Mouse (Mus musculus) kidney, embryonic 16.5 days (tissue): ENCODE data around the gene Wdpcp. TPM values are rescaled to one million over a fixed set of nuclear protein-coding genes. Genes with fewer than 3 reads are reported as not detected.

ENCODE experiments used
- ATAC-seq: fragments of 200-750 bp; cut with Nextera tagmentation; 2 replicates; pipeline ENCODE4 v1.8.0; 2017; ENCODE audit warnings: moderate TSS enrichment; ENCODE audit not compliant: low FRiP score, low TSS enrichment
- H3K27ac ChIP-seq: fragments of 300-500 bp; sonication (generic); 2 replicates; pipeline ENCODE4 v1.5.1; 2014; ENCODE audit warnings: low read length
- H3K27me3 ChIP-seq: fragments of 300-500 bp; sonication (generic); 2 replicates; pipeline ENCODE4 v1.6.1; 2014; ENCODE audit warnings: low read length, control low read depth, mixed read lengths; ENCODE audit not compliant: insufficient read depth
- H3K36me3 ChIP-seq: fragments of 300-500 bp; sonication (generic); 2 replicates; pipeline ENCODE4 v1.6.1; 2014; ENCODE audit warnings: low read length, control low read depth, mixed read lengths; ENCODE audit not compliant: insufficient read depth
- H3K4me1 ChIP-seq: fragments of 300-500 bp; sonication (generic); 2 replicates; pipeline ENCODE4 v1.6.1; 2014; ENCODE audit warnings: low read length, control low read depth, mixed read lengths; ENCODE audit not compliant: insufficient read depth
- H3K4me2 ChIP-seq: fragments of 300-500 bp; sonication (generic); replicated peaks from 2 replicates; pipeline ENCODE4 v1.6.1; 2014; ENCODE audit warnings: low read depth, low read length
- H3K4me3 ChIP-seq: fragments of 300-500 bp; sonication (generic); 2 replicates; pipeline ENCODE4 v1.5.1; 2014; ENCODE audit warnings: mild to moderate bottlenecking, low read length
- H3K9ac ChIP-seq: fragments of 300-500 bp; sonication (generic); replicated peaks from 2 replicates; pipeline ENCODE4 v1.6.1; 2014; ENCODE audit warnings: low read length
- H3K9me3 ChIP-seq: fragments of 300-500 bp; sonication (generic); 2 replicates; pipeline ENCODE4 v1.6.1; 2016; ENCODE audit warnings: low read length, control low read depth
- WGBS: fragments of 180-500 bp; shearing (Covaris S2); extraction: QIAGEN DNeasy Blood & Tissue Kit; methylation state at CpG from one replicate; pipeline ENCODE4 v1.1.7; 2014; 5-methylcytosine and 5-hydroxymethylcytosine counted together
- polyA plus RNA-seq: library from polyadenylated mRNA; unstranded; fragments of >200 nt; fragmentation: Nextera tagmentation; extraction: Ambion mirVana; gene quantifications from 2 replicates; pipeline ENCODE4 v1.2.1, GENCODE M21; 2015

Gene Wdpcp
- polyA plus RNA-seq, 1 experiment from 2014 or later: 13.4 TPM

GRCm38 (mm10) chr11:21567733-21568132 lies 4.3 kb upstream of the Wdpcp start:
- no peak overlapping the region for H3K4me2 ChIP-seq
- no peak overlapping the region for H3K4me3 ChIP-seq
- no peak for ATAC-seq
- H3K4me1 ChIP-seq: peaks cover 19% of the 10 kb centered on the region
- WGBS: 87% methylated on average over 1 of the region's 1 CpGs
- H3K9me3 ChIP-seq: no peaks in the 10 kb centered on the region
- H3K36me3 ChIP-seq: peaks cover 25% of the 10 kb centered on the region
- no peak overlapping the region for H3K27ac ChIP-seq
- H3K9ac ChIP-seq: no peak overlapping the region
- H3K27me3 ChIP-seq: no peaks in the 10 kb centered on the region

- no peak for ATAC-seq
- Histone ChIP-seq H3K27ac (peak overlapping the region; percentile 41; the same call in 1 of the 2 replicates), H3K27me3 (no peaks in the 10 kb centered on the region), H3K4me3 (peak overlapping the region; percentile 17; the same call in 1 of the 2 replicates), H3K9ac (peak overlapping the region; percentile 31; the same call in 1 of the 2 replicates), H3K9me3 (no peaks in the 10 kb centered on the region), H3K4me1 (peaks cover 23% of the 10 kb centered on the region), H3K36me3 (peaks cover 17% of the 10 kb centered on the region), H3K4me2 (peak overlapping the region; percentile 11)
- WGBS: 40% methylated on average over 5 of the region's 5 CpGs
Measured at GRCm38 (mm10) chr11:21569002-21569401, 3.0 kb upstream of the Wdpcp start.

- Histone ChIP-seq H3K4me1 (peaks cover 23% of the 10 kb centered on the region), H3K27ac (peak overlapping the region; percentile 62), H3K27me3 (no peaks in the 10 kb centered on the region), H3K4me2 (peak overlapping the region; percentile 42), H3K4me3 (peak overlapping the region; percentile 22), H3K9me3 (no peaks in the 10 kb centered on the region), H3K36me3 (peaks cover 16% of the 10 kb centered on the region), H3K9ac (peak overlapping the region; percentile 32)
- WGBS: 37% methylated on average over 3 of the region's 3 CpGs
- ATAC-seq: no peak
Measured at GRCm38 (mm10) chr11:21569456-21570108, 2.5 kb upstream of the Wdpcp start.

GRCm38 (mm10) chr11:21570109-21570474 lies 1.9 kb upstream of the Wdpcp start:
- Histone ChIP-seq H3K36me3 (peaks cover 13% of the 10 kb centered on the region), H3K27ac (peak overlapping the region; percentile 62), H3K9ac (peak overlapping the region; percentile 32), H3K4me2 (peak overlapping the region; percentile 42), H3K4me3 (peak overlapping the region; percentile 22), H3K27me3 (no peaks in the 10 kb centered on the region), H3K4me1 (peaks cover 23% of the 10 kb centered on the region), H3K9me3 (no peaks in the 10 kb centered on the region)
- 73% methylated on average over 2 of the region's 2 CpGs for WGBS
- no peak for ATAC-seq

- peak overlapping the region; percentile 82; the same call in 1 of the 2 replicates for H3K27ac ChIP-seq
- peak overlapping the region; percentile 86 for H3K4me3 ChIP-seq
- H3K36me3 ChIP-seq: peaks cover 8% of the 10 kb centered on the region; the same call in 1 of the 2 replicates
- no peaks in the 10 kb centered on the region for H3K9me3 ChIP-seq
- peak overlapping the region; percentile 81 for H3K9ac ChIP-seq
- peak overlapping the region; percentile 83 for H3K4me2 ChIP-seq
- WGBS: 5% methylated on average over 10 of the region's 10 CpGs
- ATAC-seq: no peak
- H3K27me3 ChIP-seq: no peaks in the 10 kb centered on the region
- peaks cover 23% of the 10 kb centered on the region for H3K4me1 ChIP-seq
Measured at GRCm38 (mm10) chr11:21570973-21571372, 1.1 kb upstream of the Wdpcp start.

- H3K36me3 ChIP-seq: no peaks in the 10 kb centered on the region
- no peak overlapping the region for H3K4me2 ChIP-seq
- H3K9me3 ChIP-seq: no peaks in the 10 kb centered on the region
- no peaks in the 10 kb centered on the region for H3K27me3 ChIP-seq
- no peak overlapping the region for H3K9ac ChIP-seq
- no peak overlapping the region for H3K27ac ChIP-seq
- WGBS: 70% methylated on average over 7 of the region's 7 CpGs
- no peak for ATAC-seq
- no peak overlapping the region for H3K4me3 ChIP-seq
- no peaks in the 10 kb centered on the region for H3K4me1 ChIP-seq
Measured at GRCm38 (mm10) chr11:21581472-21581871, 9.4 kb downstream of the Wdpcp start.

- Histone ChIP-seq H3K4me3 (no peak overlapping the region), H3K4me1 (no peaks in the 10 kb centered on the region), H3K4me2 (no peak overlapping the region), H3K9me3 (no peaks in the 10 kb centered on the region), H3K27ac (no peak overlapping the region), H3K27me3 (no peaks in the 10 kb centered on the region), H3K9ac (no peak overlapping the region), H3K36me3 (no peaks in the 10 kb centered on the region)
- ATAC-seq: no peak
- whole genome bisulfite sequencing: 74% methylated on average over 1 of the region's 1 CpGs
Measured at GRCm38 (mm10) chr11:21583286-21583685, 11.3 kb downstream of the Wdpcp start.

- WGBS: 50% methylated on average over 5 of the region's 5 CpGs
- no peak for ATAC-seq
- Histone ChIP-seq H3K4me3 (no peak overlapping the region), H3K4me1 (no peaks in the 10 kb centered on the region), H3K27me3 (no peaks in the 10 kb centered on the region), H3K9ac (no peak overlapping the region), H3K27ac (no peak overlapping the region), H3K9me3 (0 out of 2 replicates have a peak, but pooled peaks cover 2% of the 10 kb centered on the region), H3K4me2 (no peak overlapping the region), H3K36me3 (no peaks in the 10 kb centered on the region)
Measured at GRCm38 (mm10) chr11:21602497-21602896, 30.5 kb downstream of the Wdpcp start.

- Histone ChIP-seq H3K27me3 (no peaks in the 10 kb centered on the region), H3K4me1 (no peaks in the 10 kb centered on the region), H3K36me3 (no peaks in the 10 kb centered on the region), H3K27ac (no peak overlapping the region), H3K4me3 (no peak overlapping the region), H3K9me3 (no peaks in the 10 kb centered on the region), H3K4me2 (no peak overlapping the region), H3K9ac (no peak overlapping the region)
- ATAC-seq: no peak
Measured at GRCm38 (mm10) chr11:21615915-21616314, 43.9 kb downstream of the Wdpcp start.

- 73% methylated on average over 8 of the region's 9 CpGs for WGBS
- H3K36me3 ChIP-seq: no peaks in the 10 kb centered on the region
- H3K27me3 ChIP-seq: no peaks in the 10 kb centered on the region
- no peak overlapping the region for H3K4me2 ChIP-seq
- no peaks in the 10 kb centered on the region for H3K4me1 ChIP-seq
- no peak overlapping the region for H3K27ac ChIP-seq
- no peak for ATAC-seq
- H3K9ac ChIP-seq: no peak overlapping the region
- no peak overlapping the region for H3K4me3 ChIP-seq
- H3K9me3 ChIP-seq: no peaks in the 10 kb centered on the region
Measured at GRCm38 (mm10) chr11:21634171-21634907, 62.3 kb downstream of the Wdpcp start.
